Mouse (Mus musculus) heart, adult 2 months (tissue): Measurements from ENCODE around the gene Etfdh. TPM values are rescaled to one million over a fixed set of nuclear protein-coding genes. Genes with fewer than 3 reads are reported as not detected.
A peak's percentile ranks its signal among the peaks of the same experiment; 100 is the strongest.

Experiments used
- DNase-seq, 2 experiments: peaks; one replicate each; pipeline ENCODE4 v3.0.0; 2021
- H3K27ac ChIP-seq: fragments of 200-600 bp; 2 replicates; pipeline ENCODE4 v1.8.1; 2022
- H3K27me3 ChIP-seq: fragments of 200-500 bp; 2 replicates; pipeline ENCODE4 v1.6.1; 2012; ENCODE audit warnings: mild to moderate bottlenecking, low read length, inconsistent platforms, mixed read lengths; ENCODE audit not compliant: control insufficient read depth, insufficient read depth
- H3K36me3 ChIP-seq: fragments of 200-500 bp; 2 replicates; pipeline ENCODE4 v1.6.1; 2012; ENCODE audit warnings: low read length, inconsistent platforms; ENCODE audit not compliant: control insufficient read depth, insufficient read depth
- H3K4me1 ChIP-seq: fragments of 200-500 bp; 2 replicates; pipeline ENCODE4 v1.6.1; 2011; ENCODE audit warnings: low read length; ENCODE audit not compliant: control insufficient read depth, insufficient read depth
- H3K4me3 ChIP-seq: fragments of 200-600 bp; 2 replicates; pipeline ENCODE4 v1.8.1; 2022
- H3K79me2 ChIP-seq: fragments of 200-500 bp; replicated peaks from 2 replicates; pipeline ENCODE4 v1.6.1; 2012; ENCODE audit warnings: mild to moderate bottlenecking, inconsistent platforms, low read length, moderate library complexity, mixed read lengths; ENCODE audit not compliant: control insufficient read depth, insufficient read depth
- H3K9ac ChIP-seq: fragments of 200-500 bp; 2 replicates; pipeline ENCODE4 v1.6.1; 2012; ENCODE audit warnings: low read depth, mild to moderate bottlenecking, control low read depth, inconsistent platforms, low read length, mixed read lengths
- CTCF ChIP-seq: fragments of 200-600 bp; IDR thresholded peaks from 2 replicates; pipeline ENCODE4 v1.8.1; 2022; ENCODE audit warnings: antibody characterized with exemption, mild to moderate bottlenecking, moderate library complexity
- EP300 ChIP-seq: fragments of 200-500 bp; IDR thresholded peaks from 2 replicates; pipeline ENCODE4 v1.6.1; 2011; ENCODE audit warnings: low read depth, low read length, control low read depth; ENCODE audit not compliant: insufficient read depth
- POLR2A ChIP-seq: fragments of 200-500 bp; IDR thresholded peaks from 2 replicates; pipeline ENCODE4 v1.6.1; 2011; ENCODE audit warnings: mild to moderate bottlenecking, low read depth, low read length, control low read depth; ENCODE audit not compliant: insufficient read depth
- WGBS: fragments of 180-500 bp; shearing (Covaris S2); methylation state at CpG from one replicate; pipeline ENCODE4 v1.1.7; 2018; 5-methylcytosine and 5-hydroxymethylcytosine counted together
- intact Hi-C: fragments of 180-260 bp; cut with DNase I; formaldehyde crosslinking; loops from one replicate; pipeline ENCODE4 v1.15.1; 2025
- polyA plus RNA-seq: library from polyadenylated mRNA; depleted of rRNA; stranded (reverse); fragments of >200 nt; gene quantifications from 2 replicates; pipeline ENCODE4 v1.2.3, GENCODE M21; 2012
- total RNA-seq, 2 experiments: library from RNA; stranded (reverse); gene quantifications; 2 replicates each; pipeline ENCODE4 v1.2.3; 2021

Etfdh gene
- total and polyA plus RNA-seq, 3 experiments: 525 to 610 (median 567) TPM

DNA sequence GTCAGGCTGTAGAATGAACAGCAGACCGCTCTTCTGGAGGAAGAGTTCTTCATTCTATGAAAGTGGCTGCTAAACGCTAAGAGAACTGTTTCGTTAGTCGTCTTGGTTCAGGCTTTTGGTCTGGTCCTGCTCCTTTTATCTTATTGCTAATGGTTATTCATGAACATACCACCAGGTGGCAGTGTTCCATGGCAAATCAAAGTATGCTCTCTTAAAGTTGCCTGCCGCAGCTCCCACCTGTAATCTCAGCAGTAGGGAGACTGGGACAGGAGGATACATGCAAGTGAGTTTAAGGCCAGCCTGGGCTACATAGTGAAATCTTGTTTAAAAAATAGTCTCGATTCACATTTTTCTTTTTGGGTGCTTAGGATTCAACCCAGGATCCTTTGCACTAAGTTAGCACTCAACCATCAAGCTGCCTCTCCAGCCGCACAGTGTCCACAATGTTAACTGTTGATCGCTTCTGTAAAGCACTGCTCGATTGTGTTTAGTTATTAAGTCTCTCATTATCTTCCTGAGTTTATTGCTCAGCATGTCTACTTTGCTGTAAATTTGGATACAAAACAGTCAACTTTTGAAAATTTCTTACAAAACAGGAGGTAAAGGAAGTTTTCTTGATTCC is 35.6 kb upstream of the Etfdh start:
- peak; percentile 5 to 20 for DNase-seq
- H3K36me3 ChIP-seq: no peaks in the 10 kb centered on the region
- no peaks in the 10 kb centered on the region for H3K27me3 ChIP-seq
- H3K4me1 ChIP-seq: no peaks in the 10 kb centered on the region
- no peak overlapping the region for H3K27ac ChIP-seq
- H3K4me3 ChIP-seq: no peak overlapping the region
- H3K79me2 ChIP-seq: no peaks in the 10 kb centered on the region
- intact Hi-C loops: loop anchor here (1.0 kb wide), 1 partner anchor 144 kb away; no protein-coding TSS in a partner anchor
- WGBS: 29% methylated on average over 9 of the region's 9 CpGs
- no peak for TF ChIP-seq EP300
- peak; percentile 88 for TF ChIP-seq CTCF
- TF ChIP-seq POLR2A: no peak
- no peak overlapping the region for H3K9ac ChIP-seq

DNA sequence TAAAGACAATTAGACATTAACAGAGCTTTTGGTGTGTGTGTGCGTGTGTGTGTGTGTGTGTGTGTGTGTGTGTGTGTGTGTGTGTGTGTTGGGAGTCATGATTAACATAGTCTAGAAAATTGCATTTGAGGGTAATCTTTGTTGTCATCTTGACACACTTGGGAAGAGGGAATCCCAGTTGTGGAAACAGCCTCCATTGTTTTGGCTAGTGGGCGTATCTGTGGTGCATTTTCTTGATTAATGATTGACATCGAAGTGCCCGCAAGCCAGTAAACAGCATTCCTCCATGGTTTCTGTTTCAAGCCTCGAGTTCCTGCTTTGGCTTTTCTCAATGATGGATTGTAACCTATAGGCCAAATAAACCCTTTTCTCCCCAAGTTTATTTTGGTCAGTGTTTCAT is 27.4 kb upstream of the Etfdh start:
- H3K4me1 ChIP-seq: no peaks in the 10 kb centered on the region
- H3K36me3 ChIP-seq: no peaks in the 10 kb centered on the region
- H3K27ac ChIP-seq: no peak overlapping the region
- intact Hi-C loops: no loop called here
- H3K79me2 ChIP-seq: no peaks in the 10 kb centered on the region
- WGBS: 62% methylated on average over 5 of the region's 5 CpGs
- no peaks in the 10 kb centered on the region for H3K27me3 ChIP-seq
- H3K4me3 ChIP-seq: no peak overlapping the region
- TF ChIP-seq CTCF (no peak), EP300 (no peak), POLR2A (no peak)
- H3K9ac ChIP-seq: no peak overlapping the region
- no peak for DNase-seq

DNA sequence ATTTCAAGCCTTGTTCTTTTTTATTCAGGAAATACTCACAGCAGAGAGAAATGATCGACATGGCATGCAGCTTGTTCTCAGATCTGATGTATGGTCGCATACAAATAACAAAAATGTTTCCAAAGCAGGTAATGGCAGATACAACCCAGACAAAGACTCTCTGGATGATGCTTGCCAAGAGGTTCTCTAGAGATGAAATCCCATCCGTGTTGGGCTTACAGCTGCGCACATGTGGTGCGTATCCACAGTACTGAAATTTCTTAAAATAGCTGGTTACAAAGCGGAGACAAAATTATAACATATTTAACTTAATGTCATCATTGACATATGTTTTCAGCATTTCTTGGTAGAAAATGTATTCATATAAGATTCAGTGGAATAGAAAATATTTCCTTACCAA is 22.8 kb upstream of the Etfdh start:
- Histone ChIP-seq H3K36me3 (no peaks in the 10 kb centered on the region), H3K9ac (no peak overlapping the region), H3K4me3 (no peak overlapping the region), H3K4me1 (no peaks in the 10 kb centered on the region), H3K79me2 (no peaks in the 10 kb centered on the region), H3K27ac (no peak overlapping the region), H3K27me3 (no peaks in the 10 kb centered on the region)
- intact Hi-C loops: no loop called here
- DNase-seq: no peak
- TF ChIP-seq EP300: no peak
- no peak for TF ChIP-seq POLR2A
- TF ChIP-seq CTCF: no peak
- WGBS: 84% methylated on average over 6 of the region's 6 CpGs

DNA sequence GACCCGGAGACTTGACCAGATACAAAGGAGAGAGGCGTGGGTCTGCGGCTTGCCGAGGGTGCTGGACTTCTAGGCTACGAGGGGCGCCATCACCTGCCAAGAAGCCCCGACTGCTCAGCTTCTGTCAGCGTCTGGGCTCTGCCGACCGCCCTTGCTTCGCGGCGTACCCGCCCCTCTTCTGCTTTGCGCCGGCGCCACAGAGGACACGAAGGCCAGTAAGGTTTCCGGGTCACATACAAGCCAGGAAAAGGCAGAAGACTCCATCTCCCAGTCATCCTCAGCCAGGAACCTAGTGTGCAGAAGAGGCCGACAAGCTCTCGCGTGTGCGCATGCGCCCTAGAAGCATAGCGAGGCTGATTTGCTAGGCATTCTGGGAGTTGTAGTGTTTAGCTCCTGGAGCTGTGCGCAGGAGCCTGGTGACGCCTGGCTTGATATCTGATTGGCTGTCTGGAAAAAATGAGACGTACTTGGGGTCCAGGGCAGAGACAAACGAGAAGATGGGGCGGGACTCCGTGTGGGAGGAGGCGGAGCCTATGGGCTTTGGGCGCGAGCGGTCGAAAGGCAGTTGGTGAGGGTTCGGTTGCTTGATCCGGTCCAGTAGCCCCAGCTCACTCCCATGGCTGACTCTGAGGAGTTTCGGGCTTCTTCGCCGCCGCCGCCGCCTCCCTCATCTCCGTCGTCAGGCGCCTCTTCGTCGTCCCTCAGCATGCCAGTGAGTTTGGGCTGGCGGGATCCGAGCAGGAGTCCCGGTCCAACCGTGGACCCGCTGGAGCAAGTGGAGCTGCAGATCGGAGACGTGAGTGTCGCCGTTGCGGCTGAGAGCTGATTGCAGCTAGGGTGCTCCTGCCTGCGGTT is 512 bp downstream of the Etfdh start, which contains the start of gene 4930579G24Rik:
TSS of gene 4930579G24Rik (plus strand) at position 519 of the 855 bp plus-strand sequence.
- Histone ChIP-seq H3K4me3 (peak within 1 kb of the TSS; percentile 72), H3K36me3 (no peaks in the 10 kb centered on the region), H3K9ac (peak within 1 kb of the TSS; percentile 74), H3K79me2 (no peaks in the 10 kb centered on the region), H3K4me1 (peaks cover 1% of the 10 kb centered on the region; the same call in 1 of the 2 replicates), H3K27ac (peak within 1 kb of the TSS; percentile 97), H3K27me3 (no peaks in the 10 kb centered on the region)
- DNase-seq: peak; percentile 93 to 98
- intact Hi-C loops: no loop called here
- under 1% methylated on average over 60 of the region's 60 CpGs for WGBS
- TF ChIP-seq POLR2A (peak; percentile 77), CTCF (no peak), EP300 (no peak; the same call in 1 of the 2 replicates)

DNA sequence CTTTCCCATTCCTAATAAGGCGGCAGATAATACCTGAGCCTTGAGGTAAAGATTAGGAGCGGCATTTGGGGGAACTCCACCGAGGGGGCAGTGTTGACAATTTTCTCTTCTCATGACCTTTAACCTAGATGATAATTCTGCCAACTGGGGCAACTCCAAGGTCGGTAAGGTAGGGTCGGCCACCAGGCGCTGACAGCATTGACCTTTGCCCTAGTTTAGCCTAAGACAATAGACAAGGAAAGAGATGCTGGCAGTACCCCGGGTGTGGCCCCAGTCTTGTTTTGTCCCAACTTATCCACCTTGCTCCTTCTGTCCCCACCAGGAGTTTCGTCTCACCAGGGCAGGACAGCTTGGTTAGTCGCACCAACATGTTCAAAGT is 1.1 kb downstream of the Etfdh start:
- Histone ChIP-seq H3K4me3 (peak overlapping the region; percentile 66), H3K9ac (peak overlapping the region; percentile 74), H3K27ac (peak overlapping the region; percentile 97), H3K79me2 (no peaks in the 10 kb centered on the region), H3K4me1 (peaks cover 1% of the 10 kb centered on the region; the same call in 1 of the 2 replicates), H3K27me3 (no peaks in the 10 kb centered on the region), H3K36me3 (no peaks in the 10 kb centered on the region; the same call in 1 of the 2 replicates)
- WGBS: under 1% methylated on average over 9 of the region's 9 CpGs
- DNase-seq: no peak
- intact Hi-C loops: no loop called here
- TF ChIP-seq POLR2A (no peak), CTCF (peak; percentile 27)
